Mouse (Mus musculus) cortical plate, adult 2 months (tissue): ENCODE measurements around the gene Sowahc. TPM values are rescaled to one million over a fixed set of nuclear protein-coding genes. Genes with fewer than 3 reads are reported as not detected.
A peak's percentile ranks its signal among the peaks of the same experiment; 100 is the strongest.

Experiments
- H3K27ac ChIP-seq: fragments of 200-500 bp; 2 replicates; pipeline ENCODE4 v1.5.1; 2012; ENCODE audit warnings: low read length, control low read depth, inconsistent platforms; ENCODE audit not compliant: insufficient read depth
- H3K4me1 ChIP-seq: fragments of 200-500 bp; 2 replicates; pipeline ENCODE4 v1.6.1; 2011; ENCODE audit warnings: low read length; ENCODE audit not compliant: control insufficient read depth, insufficient read depth
- H3K4me3 ChIP-seq: fragments of 200-500 bp; 2 replicates; pipeline ENCODE4 v1.5.1; 2011; ENCODE audit warnings: mild to moderate bottlenecking, low read length, control low read depth; ENCODE audit not compliant: insufficient read depth
- CTCF ChIP-seq: fragments of 200-500 bp; IDR thresholded peaks from 2 replicates; pipeline ENCODE4 v1.5.1; 2011; ENCODE audit warnings: mild to moderate bottlenecking, control low read depth, low read length; ENCODE audit not compliant: insufficient read depth; ENCODE audit errors: extremely low read depth
- POLR2A ChIP-seq: fragments of 200-500 bp; IDR thresholded peaks from 2 replicates; pipeline ENCODE4 v1.6.1; 2011; ENCODE audit warnings: mild to moderate bottlenecking, low read length, control low read depth; ENCODE audit not compliant: insufficient read depth; ENCODE audit errors: extremely low read depth
- polyA plus RNA-seq: library from polyadenylated mRNA; depleted of rRNA; stranded (reverse); fragments of >200 nt; gene quantifications from 2 replicates; pipeline ENCODE4 v1.2.3, GENCODE M21; 2012; rRNA removed

Sowahc gene
- 4.4 and 5.0 TPM in 2 replicates for polyA plus RNA-seq

GRCm38 (mm10) chr10:59221473-59222270 is at the start of gene Sowahc, which contains the start of gene Sept10:
TSS of gene Sowahc (plus strand) at chr10:59221953.
TSS of gene Sept10 (minus strand) at chr10:59221847.
- TF ChIP-seq CTCF = no peak
- TF ChIP-seq POLR2A = peak; percentile 71
- H3K4me3 ChIP-seq = peak within 1 kb of the TSS; percentile 95
- H3K4me1 ChIP-seq = peaks cover 4% of the 10 kb centered on the region; the same call in 1 of the 2 replicates
- H3K27ac ChIP-seq = 0 out of 2 replicates have a peak within 1 kb of the TSS, but pooled peaks have one; percentile 19

DNA sequence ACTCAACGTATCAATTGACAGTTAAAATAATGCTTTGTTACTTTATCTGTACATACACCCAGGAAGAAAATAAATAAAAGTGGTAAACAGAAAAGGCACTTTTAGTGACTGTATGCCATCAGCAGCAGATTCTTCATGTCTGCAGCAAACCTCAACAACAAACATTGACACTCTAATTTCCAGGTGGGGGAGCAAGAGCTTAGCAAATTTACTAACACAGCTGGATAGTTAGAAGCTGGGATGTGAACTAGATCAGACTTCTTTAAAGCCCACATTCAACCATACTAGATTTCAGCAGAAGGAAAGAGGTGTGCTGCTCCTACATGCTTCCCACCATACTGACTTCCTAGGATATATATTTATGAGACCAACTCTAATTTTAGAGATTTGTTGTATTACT is 49.2 kb upstream of the Sowahc start:
- no peak for TF ChIP-seq POLR2A
- no peak for TF ChIP-seq CTCF
- H3K27ac ChIP-seq = no peak overlapping the region
- no peaks in the 10 kb centered on the region for H3K4me1 ChIP-seq
- no peak overlapping the region for H3K4me3 ChIP-seq

DNA sequence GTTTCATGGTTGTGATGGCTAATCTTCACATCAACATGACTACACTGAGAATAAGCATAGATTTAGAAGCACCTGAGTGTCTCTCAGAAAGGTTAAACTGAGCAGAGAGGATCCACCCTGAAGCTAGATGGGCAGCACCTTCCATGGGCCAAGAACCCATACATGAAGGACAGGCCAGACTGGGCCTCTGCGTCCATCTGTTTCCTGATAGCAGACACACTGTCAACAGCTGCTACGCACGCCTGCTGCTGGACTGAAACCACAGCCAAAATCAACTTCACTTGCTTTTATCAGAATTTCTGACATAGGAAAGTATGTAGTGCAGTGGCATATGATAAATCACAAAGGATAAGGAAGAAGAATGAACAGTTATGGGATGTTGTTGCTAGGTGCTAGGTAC is 42.1 kb upstream of the Sowahc start:
- H3K4me1 ChIP-seq = no peaks in the 10 kb centered on the region
- no peak overlapping the region for H3K27ac ChIP-seq
- no peak for TF ChIP-seq POLR2A
- TF ChIP-seq CTCF = no peak
- no peak overlapping the region for H3K4me3 ChIP-seq

DNA sequence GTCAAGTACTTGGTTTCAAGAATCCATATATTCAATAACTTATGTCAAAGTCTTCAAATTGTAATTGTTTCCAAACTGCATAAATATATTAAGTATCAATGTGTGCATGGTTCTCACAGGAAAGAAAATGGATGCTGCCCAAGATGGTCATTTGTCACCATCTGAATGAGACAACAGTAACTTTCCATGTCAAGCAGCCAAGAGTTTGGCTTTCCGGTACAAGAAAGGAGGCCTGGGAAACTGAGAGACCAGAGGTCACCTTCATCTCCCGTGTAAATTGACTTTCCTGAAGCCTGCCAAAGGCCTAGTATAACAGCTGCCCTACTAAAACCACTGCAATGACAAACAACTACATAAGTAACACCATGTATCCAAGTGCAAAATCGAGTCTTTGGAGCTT is 39.4 kb upstream of the Sowahc start:
- Histone ChIP-seq H3K4me1 (no peaks in the 10 kb centered on the region), H3K27ac (no peak overlapping the region), H3K4me3 (no peak overlapping the region)
- TF ChIP-seq CTCF (no peak), POLR2A (no peak)

GRCm38 (mm10) chr10:59194891-59195290 is 26.9 kb upstream of the Sowahc start:
- TF ChIP-seq CTCF (no peak), POLR2A (no peak)
- Histone ChIP-seq H3K4me1 (no peaks in the 10 kb centered on the region), H3K27ac (no peak overlapping the region), H3K4me3 (no peak overlapping the region)

- H3K4me1 ChIP-seq = no peaks in the 10 kb centered on the region
- no peak overlapping the region for H3K27ac ChIP-seq
- H3K4me3 ChIP-seq = no peak overlapping the region
- TF ChIP-seq POLR2A = no peak
- no peak for TF ChIP-seq CTCF
Observed at GRCm38 (mm10) chr10:59196763-59197162, 25.0 kb upstream of the Sowahc start.

- no peak overlapping the region for H3K27ac ChIP-seq
- no peak overlapping the region for H3K4me3 ChIP-seq
- TF ChIP-seq POLR2A = no peak
- TF ChIP-seq CTCF = no peak
- H3K4me1 ChIP-seq = no peaks in the 10 kb centered on the region
Observed at GRCm38 (mm10) chr10:59200011-59200410, 21.7 kb upstream of the Sowahc start.

DNA sequence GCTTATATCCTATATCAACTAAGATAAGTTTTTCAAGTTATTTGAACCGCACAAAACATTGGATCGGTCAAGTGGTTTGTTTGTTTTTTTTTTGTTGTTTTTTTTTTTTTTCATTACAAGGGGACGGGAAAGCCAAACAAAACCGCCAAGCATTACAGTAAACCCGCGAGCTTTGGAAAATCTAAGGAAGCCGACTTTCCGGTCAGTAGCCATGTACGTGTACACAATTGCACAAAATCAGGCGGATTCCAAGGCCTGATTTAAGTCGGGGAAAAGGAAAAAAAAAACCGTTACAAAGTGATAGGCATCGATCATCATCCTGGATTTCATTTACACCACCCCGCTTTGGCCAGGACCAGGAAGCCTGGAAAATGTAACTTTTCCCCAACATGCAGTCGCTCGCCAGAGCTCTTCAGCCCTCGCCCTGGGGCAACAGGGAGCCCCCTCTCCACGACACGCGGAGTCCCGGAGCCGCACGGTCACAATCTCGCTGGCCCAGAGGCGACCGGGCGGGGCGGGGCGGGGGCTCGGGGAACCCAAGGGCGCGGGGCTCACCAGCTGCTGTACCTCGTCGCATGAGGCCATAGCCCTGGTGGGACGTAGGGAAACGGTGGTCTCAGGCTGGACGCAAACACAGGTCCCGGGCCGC is 805 bp upstream of the Sowahc start:
- peak overlapping the region; percentile 95 for H3K4me3 ChIP-seq
- TF ChIP-seq CTCF (no peak), POLR2A (no peak)
- peaks cover 4% of the 10 kb centered on the region; the same call in 1 of the 2 replicates for H3K4me1 ChIP-seq
- H3K27ac ChIP-seq = no peak overlapping the region

DNA sequence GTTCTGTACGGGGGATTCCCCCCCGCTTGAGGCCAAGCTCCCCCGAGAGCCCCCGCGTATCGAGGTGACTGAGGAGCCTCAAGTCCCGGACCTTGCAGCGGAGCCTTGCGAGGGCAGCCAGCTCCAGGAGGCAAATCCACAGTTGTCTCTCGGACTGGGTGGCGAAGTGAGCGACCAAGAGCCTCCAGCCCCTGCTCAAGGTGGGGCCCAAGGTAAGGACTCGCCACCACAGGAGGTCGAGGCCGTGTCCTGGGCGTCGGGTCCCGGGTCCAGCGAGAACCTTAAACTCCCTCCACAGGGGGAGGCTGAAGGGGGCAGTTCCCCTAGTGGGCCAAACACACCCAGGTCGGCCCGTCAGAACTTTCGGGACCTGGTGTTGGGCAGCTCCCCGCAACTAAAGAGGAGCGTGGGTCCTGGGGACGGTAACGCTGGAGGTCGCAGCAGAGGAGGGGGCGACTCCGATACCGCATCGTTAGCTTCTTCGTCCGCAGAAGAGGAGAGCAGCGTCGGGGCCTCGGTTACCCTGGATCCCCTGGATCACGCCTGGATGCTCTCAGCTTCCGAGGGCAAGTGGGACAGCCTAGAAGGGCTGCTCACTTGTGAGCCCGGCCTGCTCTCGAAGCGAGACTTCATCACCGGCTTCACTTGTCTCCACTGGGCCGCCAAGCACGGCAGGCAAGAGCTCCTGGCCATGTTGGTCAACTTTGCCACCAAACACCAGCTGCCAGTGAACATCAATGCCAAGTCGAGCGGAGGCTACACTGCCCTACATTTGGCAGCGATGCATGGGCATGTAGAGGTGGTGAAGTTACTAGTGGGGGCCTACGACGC is 733 bp downstream of the Sowahc start:
- Histone ChIP-seq H3K4me3 (peak overlapping the region; percentile 95), H3K27ac (no peak overlapping the region), H3K4me1 (peaks cover 4% of the 10 kb centered on the region; the same call in 1 of the 2 replicates)
- TF ChIP-seq POLR2A (no peak), CTCF (no peak)
